Mouse (Mus musculus) heart, adult 2 months (tissue): ENCODE measurements around the gene Stk38. TPM values are rescaled to one million over a fixed set of nuclear protein-coding genes. Genes with fewer than 3 reads are reported as not detected.

Experiments
- DNase-seq, 2 experiments: peaks; one replicate each; pipeline ENCODE4 v3.0.0; 2021
- H3K27ac ChIP-seq: fragments of 200-600 bp; 2 replicates; pipeline ENCODE4 v1.8.1; 2022
- H3K27me3 ChIP-seq: fragments of 200-500 bp; 2 replicates; pipeline ENCODE4 v1.6.1; 2012; ENCODE audit warnings: mild to moderate bottlenecking, low read length, inconsistent platforms, mixed read lengths; ENCODE audit not compliant: control insufficient read depth, insufficient read depth
- H3K36me3 ChIP-seq: fragments of 200-500 bp; 2 replicates; pipeline ENCODE4 v1.6.1; 2012; ENCODE audit warnings: low read length, inconsistent platforms; ENCODE audit not compliant: control insufficient read depth, insufficient read depth
- H3K4me1 ChIP-seq: fragments of 200-500 bp; 2 replicates; pipeline ENCODE4 v1.6.1; 2011; ENCODE audit warnings: low read length; ENCODE audit not compliant: control insufficient read depth, insufficient read depth
- H3K4me3 ChIP-seq: fragments of 200-600 bp; 2 replicates; pipeline ENCODE4 v1.8.1; 2022
- H3K79me2 ChIP-seq: fragments of 200-500 bp; replicated peaks from 2 replicates; pipeline ENCODE4 v1.6.1; 2012; ENCODE audit warnings: mild to moderate bottlenecking, inconsistent platforms, low read length, moderate library complexity, mixed read lengths; ENCODE audit not compliant: control insufficient read depth, insufficient read depth
- H3K9ac ChIP-seq: fragments of 200-500 bp; 2 replicates; pipeline ENCODE4 v1.6.1; 2012; ENCODE audit warnings: low read depth, mild to moderate bottlenecking, control low read depth, inconsistent platforms, low read length, mixed read lengths
- CTCF ChIP-seq: fragments of 200-600 bp; IDR thresholded peaks from 2 replicates; pipeline ENCODE4 v1.8.1; 2022; ENCODE audit warnings: antibody characterized with exemption, mild to moderate bottlenecking, moderate library complexity
- EP300 ChIP-seq: fragments of 200-500 bp; IDR thresholded peaks from 2 replicates; pipeline ENCODE4 v1.6.1; 2011; ENCODE audit warnings: low read depth, low read length, control low read depth; ENCODE audit not compliant: insufficient read depth
- POLR2A ChIP-seq: fragments of 200-500 bp; IDR thresholded peaks from 2 replicates; pipeline ENCODE4 v1.6.1; 2011; ENCODE audit warnings: mild to moderate bottlenecking, low read depth, low read length, control low read depth; ENCODE audit not compliant: insufficient read depth
- WGBS: fragments of 180-500 bp; shearing (Covaris S2); methylation state at CpG from one replicate; pipeline ENCODE4 v1.1.7; 2018; 5-methylcytosine and 5-hydroxymethylcytosine counted together
- intact Hi-C: fragments of 180-260 bp; cut with DNase I; formaldehyde crosslinking; loops from one replicate; pipeline ENCODE4 v1.15.1; 2025
- polyA plus RNA-seq: library from polyadenylated mRNA; depleted of rRNA; stranded (reverse); fragments of >200 nt; gene quantifications from 2 replicates; pipeline ENCODE4 v1.2.3, GENCODE M21; 2012
- total RNA-seq, 2 experiments: library from RNA; stranded (reverse); gene quantifications; 2 replicates each; pipeline ENCODE4 v1.2.3; 2021

Gene Stk38
- total and polyA plus RNA-seq, 3 experiments = 29.5 to 41.6 (median 32.5) TPM

DNA sequence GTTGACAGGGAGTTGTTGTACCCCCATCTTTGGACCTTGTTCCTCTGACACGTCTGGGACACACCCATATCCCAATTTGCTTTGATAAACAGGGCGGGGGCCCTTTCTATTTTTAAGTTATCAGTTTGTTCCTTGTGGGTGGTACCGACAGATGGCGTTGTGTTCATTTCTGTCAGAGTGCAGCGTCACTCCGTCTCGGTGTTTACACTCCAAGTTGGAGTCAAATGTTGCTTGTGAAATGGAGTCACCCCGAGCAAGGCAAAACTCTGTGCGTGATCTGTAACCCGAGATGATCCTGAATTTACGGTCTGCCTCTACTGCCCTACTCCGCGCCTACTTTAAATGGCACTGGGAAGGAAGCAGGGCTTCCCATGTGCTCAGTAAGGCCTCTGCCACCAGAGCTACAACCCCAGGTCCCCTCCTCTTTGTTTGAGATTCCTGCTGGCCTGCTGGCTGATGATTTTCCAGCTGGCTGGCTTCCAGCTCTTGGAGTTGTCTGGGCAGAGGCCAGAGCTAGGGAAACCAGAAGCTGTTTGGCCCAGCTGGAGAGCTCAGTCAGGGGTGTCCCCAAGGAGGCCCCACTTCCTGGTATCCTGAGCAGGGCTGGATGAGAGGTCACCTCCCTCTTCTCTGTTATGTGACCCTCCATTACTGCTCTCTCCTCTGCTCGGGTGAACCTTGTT lies 77.3 kb downstream of the Stk38 start:
- peak overlapping the region; percentile 65 for H3K27ac ChIP-seq
- no peaks in the 10 kb centered on the region for H3K27me3 ChIP-seq
- no peaks in the 10 kb centered on the region for H3K36me3 ChIP-seq
- H3K9ac ChIP-seq = 0 out of 2 replicates have a peak overlapping the region, but pooled peaks have one; percentile 4
- peaks cover 10% of the 10 kb centered on the region for H3K4me1 ChIP-seq
- H3K4me3 ChIP-seq = peak overlapping the region; percentile 8; the same call in 1 of the 2 replicates
- TF ChIP-seq CTCF (peak; percentile 67), POLR2A (0 out of 2 replicates have a peak, but pooled peaks have one; percentile 9), EP300 (peak; percentile 80)
- intact Hi-C loops = loop anchor here (1.0 to 5.0 kb wide), 2 partner anchors 22 to 92 kb away; no protein-coding TSS in a partner anchor
- H3K79me2 ChIP-seq = no peaks in the 10 kb centered on the region
- peak; percentile 93 to 95 for DNase-seq
- 6% methylated on average over 14 of the region's 14 CpGs for WGBS

DNA sequence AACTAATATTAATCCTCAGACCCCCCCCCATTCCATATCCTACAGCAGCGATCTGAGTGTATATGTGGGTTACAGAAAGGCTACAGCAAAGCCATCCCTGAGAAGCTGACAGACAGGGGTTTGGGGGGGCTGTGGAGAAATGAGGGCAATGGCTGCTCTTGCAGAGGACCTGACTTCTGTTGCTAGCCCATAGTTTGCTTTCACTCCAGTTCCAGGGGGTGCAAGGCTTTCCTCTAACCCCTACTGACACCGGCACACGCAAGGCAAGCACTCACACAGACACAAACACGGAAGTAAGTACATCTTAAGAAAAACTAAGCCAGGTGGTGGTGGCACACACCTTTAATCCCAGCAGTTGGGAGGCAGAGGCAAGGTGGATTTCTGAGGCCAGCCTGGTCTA lies 78.4 kb downstream of the Stk38 start:
- Histone ChIP-seq H3K27ac (no peak overlapping the region; the same call in 1 of the 2 replicates), H3K4me1 (peaks cover 10% of the 10 kb centered on the region), H3K36me3 (no peaks in the 10 kb centered on the region), H3K4me3 (no peak overlapping the region), H3K9ac (no peak overlapping the region), H3K79me2 (no peaks in the 10 kb centered on the region), H3K27me3 (no peaks in the 10 kb centered on the region)
- DNase-seq = no peak
- 93% methylated on average over 4 of the region's 4 CpGs for WGBS
- intact Hi-C loops = loop anchor here (5.0 kb wide), 3 partner anchors 127 to 237 kb away; partner anchors contain the start of genes Brpf3, Mapk14 and Slc26a8
- TF ChIP-seq EP300 = no peak
- TF ChIP-seq POLR2A = no peak
- TF ChIP-seq CTCF = no peak

DNA sequence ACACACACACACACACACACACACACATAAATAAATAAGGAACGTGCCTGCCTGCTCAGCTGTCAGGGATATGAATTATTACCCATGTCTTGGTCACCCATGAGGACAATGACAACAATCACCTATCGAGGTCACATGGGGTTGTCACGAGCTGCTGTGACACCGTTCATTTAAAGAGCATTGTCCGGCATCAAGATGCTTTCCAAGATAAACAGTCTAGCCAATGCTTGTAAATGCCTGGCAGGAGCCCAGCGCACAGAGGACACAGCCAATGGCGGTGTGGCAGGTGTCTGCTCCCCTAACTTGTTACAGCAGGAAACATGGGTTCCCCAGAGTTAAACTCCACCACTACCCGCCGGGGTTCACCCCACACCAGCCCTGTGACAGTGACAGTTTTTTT lies 79.8 kb downstream of the Stk38 start:
- Histone ChIP-seq H3K79me2 (no peaks in the 10 kb centered on the region), H3K27me3 (no peaks in the 10 kb centered on the region), H3K4me1 (peaks cover 10% of the 10 kb centered on the region), H3K36me3 (no peaks in the 10 kb centered on the region), H3K4me3 (no peak overlapping the region), H3K9ac (no peak overlapping the region), H3K27ac (no peak overlapping the region)
- intact Hi-C loops = loop anchor here (5.0 kb wide), 3 partner anchors 126 to 236 kb away; partner anchors contain the start of genes Brpf3, Mapk14 and Slc26a8
- 53% methylated on average over 9 of the region's 9 CpGs for WGBS
- peak in 1 of 2 experiments; percentile 31 for DNase-seq
- TF ChIP-seq POLR2A (no peak), EP300 (0 out of 2 replicates have a peak, but pooled peaks have one; percentile 47)

DNA sequence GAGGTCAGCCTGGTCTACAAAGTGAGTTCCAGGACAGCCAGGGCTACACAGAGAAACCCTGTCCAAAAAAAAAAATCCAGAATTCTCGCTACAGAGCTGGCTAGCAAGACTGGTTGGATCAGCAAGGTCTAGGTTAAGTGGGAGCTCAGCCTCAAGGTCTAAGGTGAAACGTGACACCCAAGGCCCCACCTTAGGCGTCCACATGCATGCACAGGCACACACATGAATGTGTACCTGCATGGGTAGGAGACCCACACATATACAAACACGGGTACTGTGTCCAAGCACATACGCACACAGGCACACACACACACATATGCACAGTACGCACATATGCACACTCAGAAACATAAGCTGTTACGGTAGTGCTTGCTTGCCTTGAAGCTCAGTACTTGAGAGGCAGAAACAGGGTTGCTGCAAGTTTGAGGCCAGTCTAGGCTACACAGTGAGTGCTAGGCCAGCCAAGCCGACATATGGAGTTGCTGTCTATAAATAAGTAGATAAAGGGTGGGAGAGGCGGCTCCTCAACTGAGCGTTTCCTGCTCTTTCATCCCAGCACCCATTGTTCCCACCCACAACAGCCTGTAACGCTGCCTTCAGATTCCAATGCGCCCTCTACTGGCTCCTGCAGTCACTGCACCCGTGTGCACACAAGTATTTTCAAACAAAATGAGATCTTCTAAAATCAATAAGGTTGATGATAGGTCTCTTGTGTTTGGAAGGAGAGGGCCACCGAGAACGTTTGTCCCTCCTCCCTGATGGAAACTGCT lies 80.7 kb downstream of the Stk38 start:
- Histone ChIP-seq H3K27ac (no peak overlapping the region), H3K79me2 (no peaks in the 10 kb centered on the region), H3K4me1 (peaks cover 10% of the 10 kb centered on the region), H3K9ac (no peak overlapping the region), H3K4me3 (no peak overlapping the region), H3K27me3 (no peaks in the 10 kb centered on the region), H3K36me3 (no peaks in the 10 kb centered on the region)
- DNase-seq = peak; percentile 41 to 70
- TF ChIP-seq CTCF (peak; percentile 98), EP300 (no peak), POLR2A (no peak)
- intact Hi-C loops = loop anchor here (1.0 to 5.0 kb wide), 6 partner anchors 22 to 235 kb away; partner anchors contain the start of genes Brpf3, Mapk14 and Slc26a8
- WGBS = 41% methylated on average over 15 of the region's 15 CpGs

DNA sequence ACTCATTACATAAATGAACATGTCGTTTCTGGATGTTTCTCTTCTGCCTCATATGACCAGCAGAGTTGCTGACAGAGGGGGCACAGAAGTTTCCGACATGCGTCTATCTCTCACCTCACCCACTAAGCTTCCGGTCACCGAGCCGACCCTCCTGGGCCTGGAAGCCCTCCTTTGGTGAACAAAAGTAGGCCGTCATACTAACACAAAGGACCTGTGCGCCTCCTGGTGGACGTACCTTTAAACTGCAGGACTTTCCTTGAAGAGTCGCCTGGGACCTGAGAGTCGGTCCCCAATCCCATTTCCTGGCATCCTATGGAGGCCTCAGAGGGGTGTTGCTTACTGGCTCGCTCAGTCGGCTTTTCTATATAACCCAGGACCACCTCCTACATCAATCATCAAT lies 81.4 kb downstream of the Stk38 start:
- intact Hi-C loops = loop anchor here (1.0 to 5.0 kb wide), 6 partner anchors 22 to 234 kb away; partner anchors contain the start of genes Brpf3, Mapk14 and Slc26a8
- Histone ChIP-seq H3K36me3 (no peaks in the 10 kb centered on the region), H3K27me3 (no peaks in the 10 kb centered on the region), H3K79me2 (no peaks in the 10 kb centered on the region), H3K4me1 (peaks cover 10% of the 10 kb centered on the region), H3K9ac (no peak overlapping the region), H3K4me3 (no peak overlapping the region), H3K27ac (no peak overlapping the region)
- TF ChIP-seq CTCF (no peak; the same call in 1 of the 2 replicates), EP300 (peak; percentile 78; the same call in 1 of the 2 replicates)
- WGBS = 6% methylated on average over 13 of the region's 13 CpGs
- peak; percentile 74 to 85 for DNase-seq
